Mouse (Mus musculus) retina, postnatal 1 day (tissue): ENCODE measurements at regions not wholly inside any gene's neighbourhood (a gene's known extent, or its start where the extent isn't known, plus 50 kb on each side); places are given as distances from the start of the nearest gene placed in this dataset.

ENCODE experiments used
- DNase-seq: peaks from one replicate; pipeline ENCODE4 v3.0.0-alpha.2; 2012

DNA sequence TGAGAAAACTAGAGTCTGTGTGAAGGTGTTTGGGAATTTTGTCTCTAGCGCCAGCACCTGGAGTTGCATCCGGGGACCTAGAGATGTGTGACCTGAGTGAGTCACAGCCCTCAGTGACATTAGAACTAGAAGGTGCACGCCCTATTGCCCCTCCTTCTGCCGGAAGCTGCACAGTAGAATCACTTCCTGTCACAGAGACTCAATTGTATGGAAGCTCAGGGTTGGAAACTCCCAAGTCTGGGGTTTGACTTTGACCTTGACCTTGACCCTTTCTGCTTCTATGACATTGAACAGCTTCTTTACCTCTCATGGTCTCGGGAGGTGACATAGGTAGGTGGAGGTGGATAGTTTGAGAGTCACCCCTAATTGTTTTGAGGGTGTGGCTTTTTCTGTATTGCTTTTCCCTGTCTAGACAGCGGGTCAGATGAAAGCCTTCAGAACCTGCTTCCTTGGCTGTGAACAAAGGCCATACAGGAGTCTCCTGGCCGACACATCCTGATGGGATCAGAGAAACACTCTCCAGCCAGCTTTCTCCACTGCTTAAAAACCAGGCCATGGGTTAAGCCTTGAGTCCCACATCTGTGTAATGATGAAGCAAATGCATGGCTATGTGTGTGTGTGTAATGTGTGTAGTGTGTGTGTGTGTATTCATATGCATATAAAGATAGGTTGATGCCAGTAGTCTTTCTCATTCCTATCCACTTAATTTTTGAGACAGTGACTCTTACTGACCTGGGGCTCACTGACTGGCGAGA, 328.7 kb downstream of the Gm45692 start:
- DNase-seq = no peak

DNA sequence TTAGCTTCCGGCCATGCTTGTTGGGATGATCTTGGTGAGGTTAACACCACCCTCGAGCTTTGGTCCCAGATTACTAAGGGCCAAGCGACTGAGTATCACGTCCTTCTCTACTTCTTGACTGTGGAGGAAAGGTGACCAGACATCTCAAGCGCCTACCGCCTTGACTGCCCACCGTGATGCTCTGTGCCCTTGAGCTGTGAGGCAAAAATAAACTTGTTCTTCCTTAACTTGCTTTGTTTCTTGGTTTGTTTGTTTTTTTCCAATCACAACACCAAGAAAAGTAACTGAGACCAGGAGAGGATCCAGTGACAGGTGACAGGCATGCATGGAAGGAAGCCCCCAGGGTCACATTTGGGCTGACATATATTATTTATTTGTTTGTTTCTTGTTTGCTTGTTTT, 330.0 kb downstream of the Gm45692 start:
- no peak for DNase-seq

DNA sequence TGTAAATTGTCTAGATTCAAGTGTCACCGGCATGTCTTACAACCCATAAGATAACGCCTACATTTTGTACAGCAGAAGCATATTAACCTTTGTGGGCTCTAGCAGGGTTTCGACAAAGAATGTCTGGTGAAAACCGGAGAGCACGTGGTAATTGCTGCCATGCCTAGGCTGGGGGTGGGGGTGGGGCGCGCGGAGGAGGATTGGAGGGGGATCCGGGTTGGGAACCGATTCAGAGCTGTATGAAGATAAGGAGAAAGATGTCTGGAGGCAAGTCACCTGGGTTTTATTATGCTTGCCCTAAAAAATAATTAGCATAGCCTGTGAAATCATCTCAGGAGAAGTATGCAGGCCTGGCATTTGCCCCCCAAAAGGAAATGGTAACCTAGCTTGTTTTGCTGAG, 331.2 kb downstream of the Gm45692 start:
- DNase-seq = no peak

DNA sequence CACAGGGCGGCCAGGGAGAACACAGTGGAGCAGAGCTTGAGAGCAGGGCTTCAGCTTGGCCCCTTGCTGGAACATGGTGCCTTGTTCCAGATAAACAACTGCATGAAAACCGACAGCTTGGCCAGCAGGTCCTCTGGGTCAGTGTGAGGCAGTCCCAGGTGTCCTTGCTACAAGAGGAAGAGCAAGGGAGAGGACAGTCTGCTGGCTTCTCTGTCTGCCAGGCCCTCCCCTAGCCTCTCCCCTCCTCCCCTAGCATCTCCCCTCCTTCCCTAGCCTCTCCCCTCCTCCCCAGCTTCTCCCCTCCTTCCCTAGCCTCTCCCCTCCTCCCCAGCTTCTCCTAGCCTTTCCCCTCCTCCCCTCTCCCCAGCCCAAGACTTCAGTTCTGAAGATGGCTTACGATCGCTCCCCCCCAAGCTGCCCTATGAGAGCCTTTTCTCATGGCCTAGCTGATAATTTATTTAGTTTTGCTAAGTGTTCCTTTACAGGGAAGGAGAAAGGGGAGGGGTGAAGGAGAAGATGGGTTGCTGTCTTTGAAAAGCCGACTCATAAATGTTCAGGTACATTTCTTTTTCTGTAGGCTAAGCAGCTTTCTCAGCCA, 333.7 kb downstream of the Gm45692 start:
- DNase-seq = peak; percentile 18

DNA sequence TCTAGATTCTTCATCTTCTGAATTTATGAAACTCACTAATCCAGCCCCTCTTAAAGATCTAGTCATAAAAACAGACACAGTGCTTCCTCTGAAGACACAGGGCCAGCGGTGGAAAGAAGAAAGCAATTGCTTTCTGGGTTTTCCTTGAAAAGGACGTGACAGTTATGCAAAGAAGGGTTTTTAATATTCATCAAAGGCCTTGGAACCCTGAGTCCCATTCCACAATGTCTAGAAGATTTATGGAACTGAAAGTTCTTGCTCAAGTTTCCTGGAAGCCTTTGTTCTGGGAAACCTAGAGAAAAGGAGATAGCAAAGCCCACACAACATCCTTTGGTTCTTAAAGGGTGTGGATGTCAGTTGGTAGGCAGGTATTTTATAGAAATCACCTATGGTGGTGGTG, 346.0 kb downstream of the Gm45692 start:
- no peak for DNase-seq

DNA sequence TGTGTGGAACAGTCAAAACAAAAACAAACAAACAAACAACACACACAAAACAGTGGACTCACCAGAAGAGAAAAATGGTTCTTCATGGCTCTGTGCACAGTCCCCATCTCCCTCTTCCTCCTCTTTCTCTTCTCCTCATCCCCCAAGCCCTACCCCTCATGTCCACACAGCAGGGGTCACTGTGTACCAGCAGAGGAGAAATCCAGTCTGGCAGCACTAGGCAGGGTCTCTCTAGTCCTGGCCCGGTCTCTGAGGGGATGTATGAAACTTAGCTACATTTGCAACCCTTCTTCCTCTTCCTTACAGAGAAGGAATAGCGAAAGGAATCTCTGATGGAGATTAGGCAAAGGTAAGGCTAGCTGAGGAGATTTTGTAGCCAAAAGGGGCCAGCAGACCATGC, 349.1 kb downstream of the Gm45692 start:
- DNase-seq = no peak

DNA sequence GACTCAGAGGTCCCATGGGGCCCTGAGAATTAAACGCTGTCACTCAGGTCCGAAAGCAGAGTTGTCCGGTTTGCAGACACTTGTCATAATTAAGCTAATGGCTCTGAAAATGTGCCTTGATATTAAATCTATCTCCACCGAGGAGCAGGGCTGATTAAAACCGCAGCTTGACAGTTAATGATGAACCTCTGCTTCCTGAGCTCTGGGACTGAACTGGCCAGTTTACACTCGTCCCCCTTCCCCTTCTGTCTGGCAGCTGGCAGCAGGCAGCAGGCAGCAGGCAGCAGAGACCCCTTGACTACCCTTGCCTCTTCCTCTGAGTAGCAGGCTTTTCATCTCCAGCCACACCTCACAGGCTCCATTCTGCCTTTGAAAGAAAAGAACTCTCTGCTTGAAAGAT, 350.4 kb downstream of the Gm45692 start:
- no peak for DNase-seq

DNA sequence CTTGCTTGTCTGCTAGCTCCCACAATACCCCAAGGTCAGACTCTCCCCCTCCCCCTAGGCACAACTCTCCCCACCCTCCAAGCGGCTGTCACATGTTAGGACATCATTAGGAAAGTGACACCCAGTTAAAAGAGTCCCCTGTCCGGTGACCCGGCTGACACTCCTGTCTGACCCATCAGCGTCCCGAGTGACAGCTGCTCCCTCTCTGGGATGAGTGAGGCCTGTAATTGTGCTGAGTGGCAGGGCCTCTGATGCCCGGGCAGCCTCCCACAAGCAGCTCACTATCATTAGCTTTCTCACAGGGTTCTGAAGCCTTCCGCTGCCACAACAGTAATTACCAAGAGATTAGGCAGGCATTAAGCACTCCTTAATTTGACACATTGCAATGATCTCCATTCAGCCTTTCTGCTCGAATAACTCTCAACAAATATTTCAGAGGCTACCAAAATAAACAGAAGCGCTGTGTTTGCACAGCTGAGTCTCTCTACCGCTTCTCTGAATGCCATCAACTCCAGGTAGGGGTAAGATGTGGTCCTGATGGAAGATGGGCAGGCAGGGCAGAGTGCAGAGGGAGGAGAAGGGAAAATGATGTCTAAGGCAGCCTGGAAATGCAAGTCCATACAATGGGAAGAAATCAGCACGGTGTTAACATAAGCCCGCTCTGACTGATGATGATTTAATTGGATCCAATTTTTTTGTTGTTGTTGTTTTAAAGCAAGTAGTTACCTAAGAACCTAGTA, 352.6 kb downstream of the Gm45692 start:
- peak; percentile 94 for DNase-seq

DNA sequence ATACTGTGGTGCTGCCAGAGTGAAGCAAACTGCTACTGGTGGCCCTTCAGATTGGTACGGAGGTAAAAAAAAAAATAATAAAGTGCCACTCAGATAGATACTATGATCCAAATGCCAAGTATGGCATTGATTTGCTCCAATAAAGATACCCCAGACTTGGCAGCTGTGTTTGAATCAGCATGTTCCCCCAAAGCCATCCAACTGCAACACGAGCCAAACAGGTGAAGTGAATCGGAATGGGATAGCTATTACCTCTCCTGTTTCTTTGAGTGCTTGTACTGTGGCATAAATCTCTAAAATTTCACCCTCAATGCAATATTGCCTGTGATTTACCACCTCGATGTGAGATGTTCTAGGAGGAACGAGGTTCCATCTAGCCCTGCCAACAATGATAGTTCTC, 365.4 kb downstream of the Gm45692 start:
- DNase-seq = no peak

DNA sequence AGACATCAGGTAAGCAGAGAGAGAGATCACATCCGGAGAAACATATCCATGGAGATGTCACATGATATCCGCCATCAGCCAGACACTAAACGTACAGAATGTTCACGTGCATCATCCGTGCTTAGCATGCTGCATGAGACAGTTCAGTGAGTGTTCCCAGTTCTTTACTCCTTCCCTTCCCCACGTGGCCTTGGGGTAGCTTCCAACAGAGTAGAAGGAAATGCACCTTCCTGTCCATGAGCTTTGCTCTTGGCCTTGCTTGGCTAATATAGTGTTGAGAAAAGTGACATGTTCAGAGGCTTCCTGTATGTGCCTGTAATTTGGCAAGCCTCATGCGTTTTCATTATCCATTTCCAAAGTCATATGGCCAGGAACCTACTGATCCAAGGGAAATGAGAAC, 368.5 kb downstream of the Gm45692 start:
- DNase-seq = no peak

DNA sequence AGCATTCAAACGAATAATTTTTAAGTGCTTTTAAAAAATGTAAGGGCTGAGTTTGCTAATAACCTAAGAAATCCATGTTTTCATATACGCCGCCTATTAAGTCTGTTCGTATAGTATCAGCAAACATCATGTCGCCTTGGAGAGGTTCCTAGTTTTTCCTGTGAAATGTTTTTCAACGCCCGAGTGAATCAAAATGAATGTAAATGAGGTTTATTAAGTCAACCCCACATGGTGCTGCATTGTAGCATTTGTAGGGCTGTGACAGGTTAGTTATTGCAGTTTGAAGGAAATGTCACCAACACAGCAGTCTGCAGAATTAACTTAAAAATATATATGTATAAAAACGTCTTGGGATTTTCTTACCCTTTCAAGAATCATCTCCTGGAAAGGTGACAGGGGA, 369.3 kb downstream of the Gm45692 start:
- DNase-seq = no peak

DNA sequence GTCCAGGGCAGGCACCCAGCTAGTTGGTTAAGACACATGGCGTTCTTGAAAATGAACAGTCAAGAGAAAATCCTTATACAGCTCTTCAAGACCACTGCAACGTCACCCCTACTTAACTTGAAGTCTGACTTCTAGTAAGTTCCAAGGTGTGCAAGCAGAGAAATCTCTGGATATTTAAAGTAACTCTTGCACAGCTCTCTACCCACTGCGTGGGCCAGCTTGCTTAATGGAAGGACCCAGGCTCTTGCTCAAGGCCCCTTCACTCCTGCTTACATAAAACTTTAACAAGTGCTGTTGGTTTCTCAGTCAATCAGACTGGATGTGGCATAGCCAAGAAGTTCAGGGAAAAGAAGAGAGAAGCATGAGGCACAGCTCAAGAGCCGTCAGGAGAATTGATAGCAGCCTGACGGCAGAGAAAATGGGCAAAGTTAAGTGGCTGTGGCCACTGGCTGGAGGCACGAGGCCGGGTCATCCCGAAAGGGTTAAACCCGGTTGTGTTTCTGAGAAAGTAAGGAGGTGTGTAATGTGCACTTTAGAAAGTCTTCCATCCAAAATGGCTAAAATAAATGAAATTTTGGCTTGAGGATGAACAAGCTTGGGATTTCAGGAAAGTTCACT, 382.0 kb downstream of the Gm45692 start:
- no peak for DNase-seq

DNA sequence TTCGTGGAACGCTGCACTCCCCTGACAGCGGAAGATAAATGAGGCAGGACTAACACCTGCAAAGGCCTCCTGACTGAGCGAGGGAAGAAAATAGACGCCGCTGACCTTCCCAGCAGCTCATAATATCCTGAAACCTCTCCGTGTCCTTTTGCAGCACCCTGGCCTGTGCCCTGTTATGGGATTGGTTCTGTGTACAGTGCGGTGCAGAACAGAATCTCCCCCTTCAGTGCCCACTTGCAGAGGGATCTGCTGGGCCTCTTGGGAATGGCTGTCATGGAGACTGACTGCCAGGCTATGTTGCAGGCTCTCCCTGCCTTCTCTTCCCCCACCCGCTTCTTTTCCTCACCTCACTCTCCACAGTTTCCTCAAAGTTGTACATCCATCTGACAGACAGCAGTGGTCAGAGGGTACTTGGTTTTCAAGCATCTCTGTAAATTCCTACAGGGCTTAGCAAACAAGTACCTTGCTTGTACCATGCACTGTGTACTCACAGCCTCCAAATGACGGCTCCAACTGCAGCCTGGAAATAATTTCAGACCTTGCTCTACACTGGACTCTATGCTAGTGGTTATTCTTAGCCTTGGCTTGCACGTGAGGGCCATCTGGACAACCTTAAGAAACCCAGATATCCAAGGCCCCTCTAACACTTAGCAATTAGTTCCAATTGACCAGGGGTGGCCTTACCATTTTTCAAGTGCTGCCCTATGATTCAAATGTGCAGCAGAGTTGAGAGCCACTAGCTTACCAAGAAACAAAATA, 382.7 kb downstream of the Gm45692 start:
- no peak for DNase-seq

DNA sequence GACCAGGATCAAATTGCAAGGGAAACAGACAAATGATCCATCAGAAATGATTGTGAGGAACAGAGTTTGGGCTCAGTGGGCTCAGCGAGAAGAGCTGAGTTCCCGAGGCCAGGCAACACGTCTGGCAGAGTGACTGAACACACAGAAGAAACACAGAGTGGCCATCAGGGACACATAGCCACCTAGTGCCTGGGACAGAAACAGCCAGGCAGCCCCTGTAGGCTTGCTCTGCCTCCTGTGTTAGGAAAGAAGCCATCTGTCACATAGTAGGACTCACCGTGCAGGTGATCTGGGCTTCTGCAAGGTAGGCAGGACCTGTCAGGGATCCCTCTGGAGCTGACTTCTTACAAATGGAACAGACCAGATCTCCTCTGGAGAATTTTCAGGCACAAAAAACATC, 383.4 kb downstream of the Gm45692 start:
- no peak for DNase-seq

DNA sequence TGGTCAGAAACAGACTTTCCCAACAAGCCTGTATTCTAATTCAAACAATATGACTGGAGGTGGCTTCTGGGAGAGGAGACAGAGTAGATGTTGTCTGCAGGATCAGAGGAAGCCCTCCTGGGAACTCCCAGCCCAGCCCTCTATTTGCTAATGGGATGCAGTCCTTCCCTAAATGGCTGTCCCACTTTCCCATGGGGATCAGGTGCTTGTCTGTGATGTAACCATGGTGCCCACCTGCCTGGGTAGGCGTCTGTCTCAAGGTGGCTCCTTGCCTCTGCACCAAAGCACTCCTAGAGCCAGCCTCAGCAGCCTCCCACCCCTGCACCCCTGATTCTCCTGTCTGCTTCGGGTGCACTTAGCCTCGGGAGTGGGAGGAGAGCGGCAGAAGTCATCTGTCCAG, 384.6 kb downstream of the Gm45692 start:
- no peak for DNase-seq

DNA sequence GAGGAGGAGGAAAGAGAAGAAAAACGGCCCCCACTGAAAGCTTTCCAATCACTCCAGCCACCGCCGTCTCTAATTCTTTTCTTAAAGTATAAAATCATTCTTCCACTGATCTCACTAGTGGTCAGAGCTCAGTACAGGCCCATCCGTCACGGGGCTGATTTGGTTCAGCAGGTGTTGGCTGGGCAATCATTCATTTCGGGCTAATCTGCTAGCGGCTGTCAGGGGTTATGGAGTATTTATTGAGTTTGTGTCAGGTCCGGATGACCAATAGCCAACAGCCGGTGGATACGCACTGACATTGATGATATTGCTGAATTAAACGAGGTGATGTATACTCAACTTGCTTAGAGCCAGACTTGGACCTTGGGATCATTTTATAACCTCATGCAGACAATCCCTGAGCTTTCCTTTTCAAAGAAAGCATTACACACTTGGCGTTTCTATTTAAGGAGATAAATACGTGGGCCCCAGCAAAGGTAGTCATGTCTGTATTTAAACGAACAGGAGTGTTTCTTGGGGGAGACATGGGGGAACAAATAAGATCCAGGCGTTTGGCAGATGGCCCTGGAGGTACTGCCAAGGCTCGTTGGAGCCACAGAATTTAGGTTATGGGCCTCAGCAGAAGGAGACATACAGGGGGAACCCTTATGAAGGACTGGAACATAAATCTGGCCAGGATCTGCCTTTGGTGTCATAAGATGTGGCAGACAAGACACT, 385.1 kb downstream of the Gm45692 start:
- no peak for DNase-seq

DNA sequence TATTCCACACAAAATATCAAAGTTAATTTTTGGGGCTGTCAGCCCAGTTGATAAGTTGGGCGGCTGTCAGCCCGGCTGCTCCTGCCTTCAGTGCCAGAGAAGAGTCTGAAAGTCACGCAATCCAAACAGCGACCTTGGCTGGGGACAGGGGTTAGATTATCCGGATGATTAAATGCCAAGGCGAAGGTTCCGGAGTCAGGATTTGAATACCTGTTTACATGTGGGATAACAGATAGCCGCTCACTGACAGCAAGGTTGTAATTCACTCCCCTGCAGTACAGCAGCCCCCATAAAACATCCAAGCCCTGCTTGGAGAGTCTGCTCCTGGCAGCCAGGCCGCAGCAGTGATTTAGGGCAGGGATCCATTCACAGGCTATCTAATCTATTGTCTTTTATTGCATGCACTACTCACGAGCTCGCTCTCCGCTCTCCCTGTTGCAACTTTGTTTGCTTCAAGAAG, 388.3 kb downstream of the Gm45692 start:
- DNase-seq = no peak

DNA sequence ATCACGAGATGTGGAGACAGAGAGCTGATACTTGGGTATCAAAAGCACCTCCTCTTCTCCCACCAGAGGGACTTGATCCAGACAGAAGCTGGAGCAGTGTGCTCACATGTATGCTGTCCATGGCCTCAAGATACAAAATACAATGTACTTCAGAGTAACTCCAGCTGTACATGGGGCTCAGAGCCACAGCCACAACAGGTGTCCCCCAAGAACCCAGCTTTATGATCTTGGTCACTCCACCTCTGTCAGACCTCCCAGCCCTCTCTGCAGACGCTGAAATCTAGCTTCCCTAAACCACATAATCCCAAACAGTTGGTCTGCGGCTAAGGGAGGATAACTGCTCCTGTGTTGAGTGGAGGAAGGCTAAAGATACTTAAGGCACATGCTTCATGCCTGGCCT, 389.9 kb downstream of the Gm45692 start:
- DNase-seq = peak; percentile 25

DNA sequence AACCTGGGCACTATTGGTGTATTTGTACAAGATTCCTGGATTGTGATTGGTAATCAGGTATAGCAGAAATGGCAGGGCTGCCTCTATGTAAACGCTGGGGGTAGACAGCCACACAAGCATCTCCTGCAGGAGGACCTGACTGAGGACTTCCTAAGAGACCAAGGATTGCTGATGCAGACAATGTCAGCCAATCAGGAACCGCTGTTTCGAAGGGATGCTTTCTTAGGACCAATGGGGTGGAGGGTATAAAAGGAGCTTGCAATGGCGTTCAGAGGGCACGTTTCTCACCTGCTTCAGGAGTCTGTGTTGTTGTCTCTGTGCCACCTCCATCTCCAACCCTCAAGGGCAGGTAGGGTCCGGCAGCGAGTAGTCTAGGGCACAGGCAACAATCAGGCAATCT, 393.7 kb downstream of the Gm45692 start:
- no peak for DNase-seq

DNA sequence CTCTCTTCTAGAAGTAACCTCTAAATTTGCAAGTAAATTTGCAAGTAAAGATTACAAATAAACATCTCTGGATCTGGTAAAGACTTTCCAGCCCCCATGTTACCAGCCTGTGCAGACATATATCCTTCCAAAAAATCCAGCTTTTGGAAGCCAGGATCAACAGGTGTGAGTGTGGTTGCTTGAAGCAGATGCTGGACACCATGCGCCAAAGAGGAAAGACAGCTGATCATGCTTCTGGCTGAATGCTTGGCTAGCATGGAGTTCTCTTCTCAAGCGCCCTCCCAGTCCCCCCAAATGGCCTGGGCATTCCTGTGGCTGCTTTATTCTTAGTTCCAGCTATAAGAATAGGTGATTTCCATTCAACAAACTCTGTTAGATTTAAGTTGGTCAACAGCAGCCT, 404.9 kb downstream of the Gm45692 start:
- no peak for DNase-seq

DNA sequence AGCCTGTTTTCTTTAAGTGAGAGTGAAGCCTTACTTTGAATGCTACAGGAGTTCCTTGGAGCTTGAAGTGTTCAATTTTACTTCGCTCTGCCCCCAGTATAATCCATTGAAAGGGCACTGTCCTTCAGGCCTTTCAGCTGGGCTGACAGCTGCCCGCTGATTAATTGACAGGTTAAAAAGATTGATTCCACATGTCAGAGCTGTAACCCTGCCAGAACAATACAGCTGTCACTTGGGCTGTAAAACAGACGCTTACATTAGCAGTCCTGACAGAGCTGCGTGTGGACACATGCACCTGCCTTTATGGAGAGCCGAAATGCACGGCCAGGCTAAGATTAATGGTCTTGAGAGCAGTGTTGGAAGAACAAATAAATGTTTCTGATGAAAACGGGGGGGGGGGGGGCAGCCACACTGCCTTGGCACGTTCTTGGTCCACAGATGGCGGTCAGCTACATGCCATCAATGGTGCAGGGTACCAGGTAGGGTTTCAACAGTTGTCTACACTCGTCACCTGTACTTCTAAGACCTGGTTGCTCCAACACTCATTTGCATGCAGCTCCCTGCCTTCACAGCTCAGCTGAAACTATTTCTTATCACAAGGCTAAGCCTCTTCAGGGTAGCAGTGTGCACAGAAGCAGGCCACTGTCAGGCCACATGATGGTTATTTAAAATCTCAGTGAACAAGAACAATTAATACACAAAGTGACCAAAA, 407.3 kb downstream of the Gm45692 start:
- DNase-seq = peak; percentile 38

DNA sequence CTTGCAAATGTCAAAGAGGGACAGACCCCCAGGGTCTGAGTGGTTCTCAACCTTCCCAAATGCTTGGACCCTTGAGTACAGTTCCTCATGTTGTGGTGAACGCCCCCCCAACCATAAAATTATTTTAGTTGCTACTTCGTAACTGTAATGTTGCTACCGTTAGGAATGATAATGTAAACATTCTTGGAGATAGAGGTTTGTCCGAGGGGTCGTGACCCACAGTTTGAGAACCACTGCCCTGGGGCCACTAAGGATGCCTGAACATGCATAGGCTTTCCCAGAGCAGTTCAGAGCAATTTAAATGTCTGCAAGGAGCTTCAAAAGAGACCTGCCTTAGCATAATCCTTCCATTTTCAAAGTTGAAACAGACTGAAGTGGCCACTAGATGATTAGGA, 407.8 kb downstream of the Gm45692 start:
- DNase-seq = no peak
